Mouse (Mus musculus) ES-Bruce4 (cell line): ENCODE data around the gene Islr.
A peak's percentile ranks its signal among the peaks of the same experiment; 100 is the strongest.

Experiments used
- CTCF ChIP-seq: IDR thresholded peaks from one replicate; pipeline ENCODE4 v1.8.1; 2011; ENCODE audit warnings: low read depth, low read length
- POLR2A ChIP-seq: IDR thresholded peaks from one replicate; pipeline ENCODE4 v1.8.1; 2011; ENCODE audit warnings: low read length; ENCODE audit not compliant: insufficient read depth

GRCm38 (mm10) chr9:58225915-58226913, 22.1 kb upstream of the Islr start:
- TF ChIP-seq CTCF (peak; percentile 44), POLR2A (no peak)
